Mouse (Mus musculus): ENCODE results near the gene Gm27179.
"Not testable (repeated sequence)": the region's sequence is repeated elsewhere in the genome, so short reads cannot be mapped to it uniquely, and the experiment has no call there.

The Gm27179 gene

GRCm38 (mm10) chr14:69470122-69470708 lies 42.1 kb downstream of the Gm27179 start:
- DNase-seq = not testable (repeated sequence)

GRCm38 (mm10) chr14:69467612-69468366 lies 44.6 kb downstream of the Gm27179 start:
- not testable (repeated sequence) for DNase-seq

GRCm38 (mm10) chr14:69464465-69464864 lies 47.9 kb downstream of the Gm27179 start:
- not testable (repeated sequence) for DNase-seq

All from kidney, adult 18-20 months (tissue).